Mouse (Mus musculus) midbrain, embryonic 13.5 days (tissue): ENCODE measurements around the gene Pck2. TPM values are rescaled to one million over a fixed set of nuclear protein-coding genes. Genes with fewer than 3 reads are reported as not detected.

Experiments
- ATAC-seq: fragments of 200-750 bp; cut with Nextera tagmentation; 2 replicates; pipeline ENCODE4 v1.8.0; 2017; ENCODE audit warnings: mild to moderate bottlenecking, moderate TSS enrichment, moderate library complexity
- H3K27ac ChIP-seq: fragments of 300-500 bp; sonication (generic); 2 replicates; pipeline ENCODE4 v1.5.1; 2015; ENCODE audit warnings: inconsistent platforms, mild to moderate bottlenecking, moderate library complexity
- H3K27me3 ChIP-seq: fragments of 300-500 bp; sonication (generic); 2 replicates; pipeline ENCODE4 v1.6.1; 2015; ENCODE audit warnings: mild to moderate bottlenecking, inconsistent platforms
- H3K36me3 ChIP-seq: fragments of 300-500 bp; sonication (generic); 2 replicates; pipeline ENCODE4 v1.6.1; 2015; ENCODE audit warnings: mild to moderate bottlenecking, inconsistent platforms
- H3K4me1 ChIP-seq: fragments of 300-500 bp; sonication (generic); replicated peaks from 2 replicates; pipeline ENCODE4 v1.6.1; 2015; ENCODE audit warnings: inconsistent platforms
- H3K4me2 ChIP-seq: fragments of 300-500 bp; sonication (generic); replicated peaks from 2 replicates; pipeline ENCODE4 v1.6.1; 2015; ENCODE audit warnings: moderate library complexity, mild to moderate bottlenecking, inconsistent platforms
- H3K4me3 ChIP-seq: fragments of 300-500 bp; sonication (generic); replicated peaks from 2 replicates; pipeline ENCODE4 v1.5.1; 2015; ENCODE audit warnings: mild to moderate bottlenecking, inconsistent platforms
- H3K9ac ChIP-seq: fragments of 300-500 bp; sonication (generic); replicated peaks from 2 replicates; pipeline ENCODE4 v1.6.1; 2015; ENCODE audit warnings: mild to moderate bottlenecking, inconsistent platforms
- H3K9me3 ChIP-seq: fragments of 300-500 bp; sonication (generic); 2 replicates; pipeline ENCODE4 v1.6.1; 2016; ENCODE audit warnings: mild to moderate bottlenecking, inconsistent platforms
- WGBS: fragments of 180-500 bp; shearing (Covaris S2); methylation state at CpG from one replicate; pipeline ENCODE4 v1.1.7; 2015; 5-methylcytosine and 5-hydroxymethylcytosine counted together
- polyA plus RNA-seq: library from polyadenylated mRNA; unstranded; fragments of >200 nt; fragmentation: Nextera tagmentation; extraction: Ambion mirVana; gene quantifications from 2 replicates; pipeline ENCODE4 v1.2.1, GENCODE M21; 2015

Pck2 gene
- polyA plus RNA-seq, 1 experiment from 2014 or later: 16.6 TPM

DNA sequence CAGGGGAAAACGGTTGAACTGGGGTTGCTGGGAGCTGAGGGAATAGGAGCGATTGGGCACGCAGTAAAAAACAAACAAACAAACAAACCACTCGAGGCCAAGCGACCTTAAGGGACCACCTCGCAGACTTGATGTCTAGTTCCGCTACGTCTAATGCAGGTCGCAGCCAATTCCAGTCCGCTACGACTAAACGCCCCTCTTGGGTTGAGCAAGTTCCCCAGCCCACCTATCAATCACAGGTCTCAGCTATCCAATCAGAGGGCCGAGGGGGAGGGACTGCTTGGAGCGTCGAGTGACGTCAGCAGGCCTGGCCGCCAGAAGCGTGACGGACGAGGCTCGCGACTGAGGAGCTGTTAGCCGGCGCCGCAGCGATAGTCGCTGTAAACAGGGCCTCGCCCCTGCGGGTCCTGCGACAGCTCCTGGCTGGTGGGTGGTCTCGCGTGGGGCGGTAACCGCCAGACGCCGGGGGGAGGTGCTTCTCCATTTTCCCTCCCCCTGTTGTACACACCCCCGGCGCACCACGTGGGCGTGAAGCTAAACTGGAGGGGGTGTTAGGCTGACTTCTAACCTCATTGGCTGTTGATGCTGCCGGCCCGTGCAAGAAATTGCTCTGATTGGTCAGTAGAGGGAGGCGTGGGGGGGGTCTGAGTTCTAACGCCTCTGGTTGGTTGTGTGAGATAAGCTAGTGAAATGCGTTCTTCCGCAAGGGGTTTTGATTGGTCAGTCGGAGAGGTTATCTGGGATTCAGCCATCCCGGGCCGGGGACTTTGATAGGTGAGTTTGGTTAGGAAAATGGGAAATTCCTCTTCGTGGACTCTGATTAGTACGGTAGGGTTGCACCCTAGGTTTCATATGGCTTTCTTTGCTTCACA, 20.4 kb downstream of the Pck2 start, which contains the start of gene A730061H03Rik:
A730061H03Rik (minus strand) TSS at position 205 of the 872 bp plus-strand sequence.
- no peaks in the 10 kb centered on the region for H3K27me3 ChIP-seq
- H3K27ac ChIP-seq: peak within 1 kb of the TSS; percentile 97
- ATAC-seq: peak; percentile 98
- H3K4me1 ChIP-seq: peaks cover 24% of the 10 kb centered on the region
- H3K4me2 ChIP-seq: peak within 1 kb of the TSS; percentile 86
- H3K9ac ChIP-seq: peak within 1 kb of the TSS; percentile 76
- WGBS: under 1% methylated on average over 51 of the region's 51 CpGs
- peak within 1 kb of the TSS; percentile 56 for H3K4me3 ChIP-seq
- H3K36me3 ChIP-seq: peaks cover 28% of the 10 kb centered on the region
- H3K9me3 ChIP-seq: no peaks in the 10 kb centered on the region

DNA sequence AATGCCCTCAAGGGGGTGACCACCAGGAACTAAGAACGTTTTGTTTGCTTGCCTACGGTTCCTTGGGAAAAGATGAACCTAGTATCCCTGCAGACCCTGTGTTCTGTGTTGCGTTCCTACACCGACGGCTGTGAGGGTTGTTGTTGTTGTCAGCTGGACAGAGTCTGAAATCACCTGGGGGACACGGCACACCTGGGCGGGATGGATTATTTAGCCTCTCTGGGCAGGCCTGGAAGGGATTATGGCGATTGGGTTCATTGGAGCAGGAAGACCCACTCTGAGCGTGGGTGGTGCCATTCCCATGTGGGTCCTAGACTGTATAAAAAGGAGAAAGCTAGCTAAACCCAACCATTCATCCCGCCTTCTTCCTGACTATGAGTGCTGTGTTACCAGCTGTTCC, 21.8 kb downstream of the Pck2 start:
- peak overlapping the region; percentile 86 for H3K4me2 ChIP-seq

DNA sequence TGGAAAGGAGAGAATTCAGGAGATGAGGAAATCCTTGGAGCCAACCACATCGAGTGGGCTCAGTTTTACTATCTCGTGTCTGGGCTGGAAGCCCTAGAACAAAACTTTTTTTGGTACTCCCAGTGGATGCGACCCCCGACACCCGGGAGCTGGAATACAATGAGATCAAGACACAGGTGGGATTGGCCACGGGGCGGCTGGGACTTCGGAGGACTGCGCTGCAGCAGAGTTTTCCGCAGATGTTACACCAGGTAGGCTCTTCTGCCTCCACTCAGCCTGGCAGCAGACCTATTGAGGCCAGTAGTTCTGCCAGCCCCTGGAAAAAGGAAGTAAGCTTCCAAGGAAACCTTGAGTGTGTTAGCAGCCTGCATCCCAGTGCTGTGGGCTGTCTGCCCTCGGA, 23.2 kb downstream of the Pck2 start:
- Histone ChIP-seq H3K9ac (no peak overlapping the region), H3K4me3 (no peak overlapping the region), H3K27me3 (no peaks in the 10 kb centered on the region), H3K27ac (no peak overlapping the region), H3K36me3 (peaks cover 56% of the 10 kb centered on the region), H3K4me2 (no peak overlapping the region), H3K9me3 (no peaks in the 10 kb centered on the region), H3K4me1 (peaks cover 24% of the 10 kb centered on the region)
- no peak for ATAC-seq
- 90% methylated on average over 11 of the region's 11 CpGs for WGBS

More for the DNA sequence above, 21.8 kb downstream of the Pck2 start:
- no peaks in the 10 kb centered on the region for H3K27me3 ChIP-seq
- no peaks in the 10 kb centered on the region for H3K9me3 ChIP-seq
- H3K36me3 ChIP-seq: peaks cover 42% of the 10 kb centered on the region
- 0 out of 2 replicates have a peak overlapping the region, but pooled peaks have one; percentile 56 for H3K4me3 ChIP-seq
- peaks cover 24% of the 10 kb centered on the region for H3K4me1 ChIP-seq
- WGBS: 91% methylated on average over 10 of the region's 10 CpGs
- no peak for ATAC-seq
- H3K9ac ChIP-seq: no peak overlapping the region
- H3K27ac ChIP-seq: no peak overlapping the region

DNA sequence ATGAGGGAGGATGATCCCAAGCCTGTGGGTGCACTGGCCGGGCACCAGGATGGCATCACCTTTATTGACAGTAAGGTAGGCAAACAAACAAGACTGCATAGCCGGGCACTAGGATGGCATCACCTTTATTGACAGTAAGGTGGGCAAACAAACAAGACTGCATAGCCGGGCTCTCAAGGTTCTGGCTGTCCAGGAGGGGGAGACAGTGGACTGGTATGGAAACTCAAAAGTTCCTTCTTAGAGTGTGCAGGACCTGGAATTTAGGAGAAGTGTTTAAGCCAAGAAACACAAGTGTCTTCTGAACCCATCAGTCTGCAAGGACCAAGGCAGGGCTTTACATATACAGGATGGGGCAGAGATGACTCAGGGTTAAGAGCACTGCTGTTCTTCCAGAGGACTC, 25.7 kb downstream of the Pck2 start:
- no peak overlapping the region for H3K9ac ChIP-seq
- H3K4me2 ChIP-seq: no peak overlapping the region
- no peak overlapping the region for H3K4me3 ChIP-seq
- no peaks in the 10 kb centered on the region for H3K9me3 ChIP-seq
- no peak overlapping the region for H3K27ac ChIP-seq
- 86% methylated on average over 3 of the region's 3 CpGs for WGBS
- H3K4me1 ChIP-seq: peaks cover 17% of the 10 kb centered on the region
- peaks cover 81% of the 10 kb centered on the region for H3K36me3 ChIP-seq
- ATAC-seq: no peak
- H3K27me3 ChIP-seq: no peaks in the 10 kb centered on the region

DNA sequence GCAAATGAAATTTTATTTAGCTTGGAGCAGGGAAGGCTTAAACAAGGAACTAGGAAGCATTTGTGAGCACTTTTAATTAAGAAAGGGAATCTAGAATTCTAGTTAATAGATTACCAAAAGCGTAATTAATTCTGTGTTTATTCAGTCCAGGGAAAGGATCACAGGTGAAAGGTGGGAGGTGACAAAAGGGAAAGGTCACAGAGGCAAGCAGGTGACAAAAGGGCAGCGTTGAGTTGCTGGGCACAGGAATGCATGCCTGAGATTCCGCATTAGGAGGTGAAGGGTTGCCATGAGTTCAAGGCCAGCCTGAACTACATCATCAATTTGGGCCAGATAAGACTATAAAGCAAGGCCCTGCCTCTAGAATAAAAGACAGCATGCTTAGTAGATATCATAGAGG, 27.4 kb downstream of the Pck2 start:
- no peak for ATAC-seq
- WGBS: 89% methylated on average over 3 of the region's 3 CpGs

DNA sequence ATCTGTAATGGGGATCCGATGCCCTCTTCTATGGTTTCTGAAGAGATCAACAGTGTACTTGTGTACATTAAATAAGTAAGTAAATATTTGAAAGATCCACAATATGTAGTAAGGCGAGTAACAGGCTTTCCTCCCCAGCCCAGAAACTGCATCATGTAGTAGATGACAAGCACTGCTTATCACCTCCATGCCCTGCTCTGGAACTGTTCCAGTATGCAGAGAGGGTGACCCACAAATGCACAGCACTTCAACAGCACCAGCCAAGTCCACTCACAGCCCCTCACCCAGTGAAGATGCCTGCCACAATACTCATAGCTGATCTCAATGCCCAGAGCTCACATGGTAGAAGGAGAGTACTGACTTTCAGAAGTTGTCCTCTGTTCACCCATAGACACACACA, 30.5 kb downstream of the Pck2 start:
- WGBS: 88% methylated on average over 2 of the region's 2 CpGs
- no peak overlapping the region for H3K27ac ChIP-seq
- H3K9me3 ChIP-seq: no peaks in the 10 kb centered on the region
- ATAC-seq: no peak
- H3K36me3 ChIP-seq: peaks cover 55% of the 10 kb centered on the region
- H3K4me1 ChIP-seq: no peaks in the 10 kb centered on the region
- H3K4me3 ChIP-seq: no peak overlapping the region
- H3K27me3 ChIP-seq: no peaks in the 10 kb centered on the region
- no peak overlapping the region for H3K9ac ChIP-seq
- no peak overlapping the region for H3K4me2 ChIP-seq

More for the DNA sequence above, 27.4 kb downstream of the Pck2 start:
- Histone ChIP-seq H3K4me1 (0 out of 2 replicates have a peak, but pooled peaks cover 2% of the 10 kb centered on the region), H3K36me3 (peaks cover 84% of the 10 kb centered on the region), H3K27ac (no peak overlapping the region), H3K9ac (0 out of 2 replicates have a peak overlapping the region, but pooled peaks have one; percentile 14), H3K9me3 (no peaks in the 10 kb centered on the region), H3K4me3 (no peak overlapping the region), H3K27me3 (no peaks in the 10 kb centered on the region), H3K4me2 (no peak overlapping the region)

DNA sequence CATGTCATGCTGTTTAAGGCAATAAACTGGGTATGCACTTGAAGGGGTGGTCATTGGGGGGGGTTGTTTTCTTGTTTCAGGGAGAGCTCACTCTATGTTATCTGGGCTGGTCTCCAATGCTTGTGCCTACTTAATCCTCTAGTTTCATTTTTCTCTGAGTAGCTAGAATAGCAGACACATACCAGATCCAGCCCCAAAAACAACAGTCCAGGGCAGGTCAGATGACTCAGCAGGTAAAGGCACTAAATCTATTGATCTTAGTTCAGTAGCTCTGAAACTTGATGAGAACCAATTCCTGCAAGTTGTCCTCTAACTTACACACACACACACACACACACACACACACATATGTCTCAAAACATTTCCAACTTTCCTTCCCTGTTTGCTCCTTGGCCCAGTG, 31.7 kb downstream of the Pck2 start:
- Histone ChIP-seq H3K27me3 (no peaks in the 10 kb centered on the region), H3K9me3 (no peaks in the 10 kb centered on the region), H3K4me1 (no peaks in the 10 kb centered on the region), H3K9ac (no peak overlapping the region), H3K4me2 (no peak overlapping the region), H3K4me3 (no peak overlapping the region), H3K36me3 (peaks cover 43% of the 10 kb centered on the region), H3K27ac (no peak overlapping the region)
- no peak for ATAC-seq

DNA sequence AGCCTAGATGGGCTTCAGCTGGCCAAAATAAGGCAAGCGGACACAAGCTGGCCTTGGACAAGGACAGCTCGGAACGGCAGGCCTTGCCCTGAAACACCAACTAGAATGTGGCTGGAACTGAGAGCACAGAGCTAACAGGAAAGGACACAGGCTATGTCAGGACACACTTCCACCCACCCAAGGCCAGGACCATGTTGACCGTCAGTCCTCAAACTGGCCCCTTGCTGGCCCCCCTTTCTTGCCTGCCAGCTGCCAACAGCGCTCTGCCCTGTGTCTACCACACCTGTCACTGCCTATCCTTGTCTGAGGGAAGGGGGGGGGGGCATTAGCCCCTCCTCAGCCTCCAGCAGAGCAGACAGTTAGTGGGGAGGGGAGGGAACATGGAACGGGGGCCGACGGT, 35.2 kb downstream of the Pck2 start, which contains the start of gene Fitm1:
Fitm1 (plus strand) TSS at position 316 of the 400 bp plus-strand sequence.
- no peak for ATAC-seq
- no peak within 1 kb of the TSS for H3K4me2 ChIP-seq
- no peaks in the 10 kb centered on the region for H3K27me3 ChIP-seq
- H3K27ac ChIP-seq: no peak within 1 kb of the TSS
- WGBS: 79% methylated on average over 8 of the region's 8 CpGs
- no peaks in the 10 kb centered on the region for H3K9me3 ChIP-seq
- no peak within 1 kb of the TSS for H3K9ac ChIP-seq
- peaks cover 20% of the 10 kb centered on the region for H3K4me1 ChIP-seq
- H3K4me3 ChIP-seq: no peak within 1 kb of the TSS
- peaks cover 14% of the 10 kb centered on the region for H3K36me3 ChIP-seq

DNA sequence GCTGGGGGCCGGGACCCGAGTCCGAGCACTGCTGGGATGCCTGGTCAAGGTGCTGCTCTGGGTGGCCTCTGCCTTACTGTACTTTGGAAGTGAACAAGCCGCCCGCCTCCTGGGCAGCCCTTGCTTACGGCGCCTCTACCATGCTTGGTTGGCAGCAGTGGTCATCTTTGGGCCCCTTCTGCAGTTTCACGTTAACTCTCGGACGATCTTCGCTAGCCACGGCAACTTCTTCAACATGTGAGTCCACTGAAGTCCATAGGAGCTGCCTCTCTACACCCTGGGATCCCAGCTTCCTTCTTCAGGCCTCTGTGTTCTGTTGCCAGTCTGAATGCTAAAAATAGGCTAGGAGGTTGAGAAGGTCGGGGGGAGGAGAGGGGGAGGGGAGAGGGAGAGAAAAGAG, 35.6 kb downstream of the Pck2 start:
- Histone ChIP-seq H3K4me3 (no peak overlapping the region), H3K9me3 (no peaks in the 10 kb centered on the region), H3K9ac (no peak overlapping the region), H3K27ac (no peak overlapping the region), H3K27me3 (no peaks in the 10 kb centered on the region), H3K4me1 (peaks cover 20% of the 10 kb centered on the region), H3K36me3 (peaks cover 14% of the 10 kb centered on the region), H3K4me2 (no peak overlapping the region)
- WGBS: 77% methylated on average over 13 of the region's 13 CpGs
- ATAC-seq: no peak

DNA sequence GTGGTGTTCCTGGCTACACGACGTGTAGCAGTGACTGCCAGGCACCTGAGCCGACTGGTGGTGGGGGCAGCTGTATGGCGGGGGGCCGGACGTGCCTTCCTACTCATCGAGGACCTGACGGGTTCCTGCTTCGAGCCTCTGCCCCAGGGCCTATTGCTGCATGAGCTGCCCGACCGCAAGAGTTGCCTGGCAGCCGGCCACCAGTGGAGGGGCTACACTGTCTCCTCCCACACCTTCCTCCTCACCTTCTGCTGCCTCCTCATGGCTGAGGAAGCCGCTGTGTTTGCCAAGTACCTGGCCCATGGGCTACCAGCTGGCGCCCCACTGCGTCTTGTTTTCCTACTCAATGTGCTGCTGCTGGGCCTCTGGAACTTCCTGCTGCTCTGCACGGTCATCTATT, 36.3 kb downstream of the Pck2 start:
- peaks cover 20% of the 10 kb centered on the region for H3K4me1 ChIP-seq
- WGBS: 85% methylated on average over 16 of the region's 16 CpGs
- no peaks in the 10 kb centered on the region for H3K27me3 ChIP-seq
- no peaks in the 10 kb centered on the region for H3K9me3 ChIP-seq
- no peak overlapping the region for H3K4me3 ChIP-seq
- H3K4me2 ChIP-seq: no peak overlapping the region
- H3K9ac ChIP-seq: no peak overlapping the region
- H3K36me3 ChIP-seq: peaks cover 17% of the 10 kb centered on the region
- H3K27ac ChIP-seq: no peak overlapping the region
- no peak for ATAC-seq

DNA sequence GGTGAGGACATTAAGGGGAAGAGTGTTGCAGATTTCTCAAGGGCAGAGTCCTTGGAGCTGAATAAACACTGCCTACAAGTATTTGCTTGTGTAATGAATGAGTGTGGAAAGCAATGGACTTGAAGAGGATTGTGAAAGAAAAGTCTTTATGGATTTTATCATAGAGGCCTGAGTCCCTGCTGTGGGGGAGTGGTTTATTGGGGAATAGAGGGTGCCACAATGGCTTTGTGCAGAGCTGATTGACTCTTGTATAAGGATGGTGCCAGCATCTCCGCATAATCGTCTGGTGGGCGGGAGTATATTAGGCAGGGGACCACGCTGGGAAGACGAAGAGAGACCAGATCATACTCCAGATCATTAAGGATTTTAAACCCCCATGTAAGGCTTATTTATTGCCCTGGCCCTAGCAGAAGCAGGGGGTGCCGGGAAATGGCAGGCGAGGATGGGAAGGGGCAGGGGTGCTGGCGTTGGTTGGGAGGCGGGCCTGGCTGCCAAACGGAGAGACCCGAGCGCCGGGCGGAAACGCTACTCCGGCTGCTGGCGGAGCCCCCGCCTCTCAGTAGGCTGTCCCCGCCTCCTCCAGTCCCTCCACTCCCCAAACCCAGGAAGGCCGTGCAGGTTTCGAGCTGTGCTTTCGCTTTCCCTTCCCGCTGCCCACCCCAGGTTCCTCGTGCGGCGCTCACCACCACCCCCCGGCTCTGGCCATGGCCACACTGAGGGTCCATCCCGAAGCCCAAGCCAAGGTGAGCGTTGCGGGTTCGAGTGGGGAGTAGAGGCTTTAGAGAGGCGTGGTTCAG, 38.0 kb downstream of the Pck2 start, which contains the start of gene Psme1:
Psme1 (plus strand) TSS at position 253 of the 797 bp plus-strand sequence.
- WGBS: under 1% methylated on average over 31 of the region's 32 CpGs
- H3K9me3 ChIP-seq: no peaks in the 10 kb centered on the region
- H3K4me1 ChIP-seq: peaks cover 20% of the 10 kb centered on the region

More for the DNA sequence above, 38.0 kb downstream of the Pck2 start, which contains the start of gene Psme1:
- Histone ChIP-seq H3K4me2 (peak within 1 kb of the TSS; percentile 88), H3K9ac (peak within 1 kb of the TSS; percentile 81), H3K4me3 (peak within 1 kb of the TSS; percentile 53), H3K36me3 (peaks cover 21% of the 10 kb centered on the region), H3K27ac (peak within 1 kb of the TSS; percentile 86), H3K27me3 (no peaks in the 10 kb centered on the region)
- peak; percentile 94 for ATAC-seq
